Mouse (Mus musculus): ENCODE results near the gene Gm4969. TPM values are rescaled to one million over a fixed set of nuclear protein-coding genes. Genes with fewer than 3 reads are reported as not detected.

Gene Gm4969
- 0.34 TPM for polyA plus RNA-seq (2014; fragmentation: Illumina TruSeq; extraction: RNeasy Lipid Tissue Mini Kit (QIAGEN cat#74804); ENCODE audit: low read depth, low replicate concordance)

GRCm38 (mm10) chr7:19118028-19118771 is at the start of gene Gm4969:
TSS of gene Gm4969 (minus strand) at chr7:19118368.

GRCm38 (mm10) chr7:19165656-19166423 is 47.7 kb upstream of the Gm4969 start, which contains the start of gene Gipr:
TSS of gene Gipr (minus strand) at chr7:19166127.

GRCm38 (mm10) chr7:19149626-19150025 is 31.5 kb upstream of the Gm4969 start, which contains the start of gene Snrpd2:
TSS of gene Snrpd2 (plus strand) at chr7:19149722.

GRCm38 (mm10) chr7:19148875-19149541 is 30.8 kb upstream of the Gm4969 start, which contains the start of gene Qpctl:
TSS of gene Qpctl (minus strand) at chr7:19149291.

GRCm38 (mm10) chr7:19119631-19120429 is 1.7 kb upstream of the Gm4969 start, which contains the start of gene Fbxo46:
TSS of gene Fbxo46 (plus strand) at chr7:19119859.

GRCm38 (mm10) chr7:19094471-19094825 is 23.7 kb downstream of the Gm4969 start, which contains the start of gene Six5:
TSS of gene Six5 (plus strand) at chr7:19094594.

GRCm38 (mm10) chr7:19083701-19084100 is 34.5 kb downstream of the Gm4969 start, which contains the start of gene Dmpk:
TSS of gene Dmpk (plus strand) at chr7:19083849.

GRCm38 (mm10) chr7:19075723-19076585 is 42.2 kb downstream of the Gm4969 start, which contains the start of gene Dmwd:
TSS of gene Dmwd (plus strand) at chr7:19076227.

GRCm38 (mm10) chr7:19054047-19054776 is 64.0 kb downstream of the Gm4969 start, which contains the start of gene Rsph6a:
TSS of gene Rsph6a (plus strand) at chr7:19054690.

Other genes starting within 250 kb of the Gm4969 start
- 3.0 TPM for gene Pglyrp1, start 247.0 kb downstream of the Gm4969 start, polyA plus RNA-seq (2014; fragmentation: Illumina TruSeq; extraction: RNeasy Lipid Tissue Mini Kit (QIAGEN cat#74804); ENCODE audit: low read depth, low replicate concordance)
- 12.3 TPM for gene Ccdc61, start 208.0 kb downstream of the Gm4969 start, polyA plus RNA-seq (2014; fragmentation: Illumina TruSeq; extraction: RNeasy Lipid Tissue Mini Kit (QIAGEN cat#74804); ENCODE audit: low read depth, low replicate concordance)
- gene Nova2, start 192.5 kb downstream of the Gm4969 start, polyA plus RNA-seq (2014; fragmentation: Illumina TruSeq; extraction: RNeasy Lipid Tissue Mini Kit (QIAGEN cat#74804); ENCODE audit: low read depth, low replicate concordance), result 2.7 TPM
- not detected for gene Nanos2, start 131.0 kb downstream of the Gm4969 start, polyA plus RNA-seq (2014; fragmentation: Illumina TruSeq; extraction: RNeasy Lipid Tissue Mini Kit (QIAGEN cat#74804); ENCODE audit: low read depth, low replicate concordance)
- 4.2 TPM for gene Mypop, start 127.1 kb downstream of the Gm4969 start, polyA plus RNA-seq (2014; fragmentation: Illumina TruSeq; extraction: RNeasy Lipid Tissue Mini Kit (QIAGEN cat#74804); ENCODE audit: low read depth, low replicate concordance)
- gene Irf2bp1, start 114.3 kb downstream of the Gm4969 start, polyA plus RNA-seq (2014; fragmentation: Illumina TruSeq; extraction: RNeasy Lipid Tissue Mini Kit (QIAGEN cat#74804); ENCODE audit: low read depth, low replicate concordance), result 17.3 TPM
- not detected for gene Foxa3, start 94.8 kb downstream of the Gm4969 start, polyA plus RNA-seq (2014; fragmentation: Illumina TruSeq; extraction: RNeasy Lipid Tissue Mini Kit (QIAGEN cat#74804); ENCODE audit: low read depth, low replicate concordance)
- gene Sympk, start 94.0 kb downstream of the Gm4969 start, polyA plus RNA-seq (2014; fragmentation: Illumina TruSeq; extraction: RNeasy Lipid Tissue Mini Kit (QIAGEN cat#74804); ENCODE audit: low read depth, low replicate concordance), result 63.7 TPM
- 4.0 TPM for gene Rsph6a, start 63.7 kb downstream of the Gm4969 start, polyA plus RNA-seq (2014; fragmentation: Illumina TruSeq; extraction: RNeasy Lipid Tissue Mini Kit (QIAGEN cat#74804); ENCODE audit: low read depth, low replicate concordance)
- 28.5 TPM for gene Dmwd, start 42.1 kb downstream of the Gm4969 start, polyA plus RNA-seq (2014; fragmentation: Illumina TruSeq; extraction: RNeasy Lipid Tissue Mini Kit (QIAGEN cat#74804); ENCODE audit: low read depth, low replicate concordance)
- 65.1 TPM for gene Dmpk, start 34.5 kb downstream of the Gm4969 start, polyA plus RNA-seq (2014; fragmentation: Illumina TruSeq; extraction: RNeasy Lipid Tissue Mini Kit (QIAGEN cat#74804); ENCODE audit: low read depth, low replicate concordance)
- gene Six5, start 23.8 kb downstream of the Gm4969 start, polyA plus RNA-seq (2014; fragmentation: Illumina TruSeq; extraction: RNeasy Lipid Tissue Mini Kit (QIAGEN cat#74804); ENCODE audit: low read depth, low replicate concordance), result 13.5 TPM
- gene Fbxo46, start 1.5 kb upstream of the Gm4969 start, polyA plus RNA-seq (2014; fragmentation: Illumina TruSeq; extraction: RNeasy Lipid Tissue Mini Kit (QIAGEN cat#74804); ENCODE audit: low read depth, low replicate concordance), result 6.5 TPM
- 16.3 TPM for gene Qpctl, start 30.9 kb upstream of the Gm4969 start, polyA plus RNA-seq (2014; fragmentation: Illumina TruSeq; extraction: RNeasy Lipid Tissue Mini Kit (QIAGEN cat#74804); ENCODE audit: low read depth, low replicate concordance)
- 49.7 TPM for gene Snrpd2, start 31.4 kb upstream of the Gm4969 start, polyA plus RNA-seq (2014; fragmentation: Illumina TruSeq; extraction: RNeasy Lipid Tissue Mini Kit (QIAGEN cat#74804); ENCODE audit: low read depth, low replicate concordance)
- gene Gipr, start 47.8 kb upstream of the Gm4969 start, polyA plus RNA-seq (2014; fragmentation: Illumina TruSeq; extraction: RNeasy Lipid Tissue Mini Kit (QIAGEN cat#74804); ENCODE audit: low read depth, low replicate concordance), result 3.2 TPM
- 43.2 TPM for gene Eml2, start 58.1 kb upstream of the Gm4969 start, polyA plus RNA-seq (2014; fragmentation: Illumina TruSeq; extraction: RNeasy Lipid Tissue Mini Kit (QIAGEN cat#74804); ENCODE audit: low read depth, low replicate concordance)
- 5.1 TPM for gene Gpr4, start 94.2 kb upstream of the Gm4969 start, polyA plus RNA-seq (2014; fragmentation: Illumina TruSeq; extraction: RNeasy Lipid Tissue Mini Kit (QIAGEN cat#74804); ENCODE audit: low read depth, low replicate concordance)
- gene Opa3, start 110.0 kb upstream of the Gm4969 start, polyA plus RNA-seq (2014; fragmentation: Illumina TruSeq; extraction: RNeasy Lipid Tissue Mini Kit (QIAGEN cat#74804); ENCODE audit: low read depth, low replicate concordance), result 23.6 TPM
- 45.6 TPM for gene Vasp, start 153.4 kb upstream of the Gm4969 start, polyA plus RNA-seq (2014; fragmentation: Illumina TruSeq; extraction: RNeasy Lipid Tissue Mini Kit (QIAGEN cat#74804); ENCODE audit: low read depth, low replicate concordance)
- gene Ppm1n, start 161.7 kb upstream of the Gm4969 start, polyA plus RNA-seq (2014; fragmentation: Illumina TruSeq; extraction: RNeasy Lipid Tissue Mini Kit (QIAGEN cat#74804); ENCODE audit: low read depth, low replicate concordance), result not detected
- 18.4 TPM for gene Rtn2, start 164.3 kb upstream of the Gm4969 start, polyA plus RNA-seq (2014; fragmentation: Illumina TruSeq; extraction: RNeasy Lipid Tissue Mini Kit (QIAGEN cat#74804); ENCODE audit: low read depth, low replicate concordance)
- 4.7 TPM for gene Fosb, start 191.7 kb upstream of the Gm4969 start, polyA plus RNA-seq (2014; fragmentation: Illumina TruSeq; extraction: RNeasy Lipid Tissue Mini Kit (QIAGEN cat#74804); ENCODE audit: low read depth, low replicate concordance)
- 41.4 TPM for gene Ercc1, start 226.4 kb upstream of the Gm4969 start, polyA plus RNA-seq (2014; fragmentation: Illumina TruSeq; extraction: RNeasy Lipid Tissue Mini Kit (QIAGEN cat#74804); ENCODE audit: low read depth, low replicate concordance)
- gene Cd3eap, start 241.1 kb upstream of the Gm4969 start, polyA plus RNA-seq (2014; fragmentation: Illumina TruSeq; extraction: RNeasy Lipid Tissue Mini Kit (QIAGEN cat#74804); ENCODE audit: low read depth, low replicate concordance), result 11.6 TPM
- gene Ppp1r13l, start 241.4 kb upstream of the Gm4969 start, polyA plus RNA-seq (2014; fragmentation: Illumina TruSeq; extraction: RNeasy Lipid Tissue Mini Kit (QIAGEN cat#74804); ENCODE audit: low read depth, low replicate concordance), result 14.2 TPM